Mouse (Mus musculus) limb, embryonic 14.5 days (tissue): Measurements from ENCODE around the gene Mcm6. TPM values are rescaled to one million over a fixed set of nuclear protein-coding genes. Genes with fewer than 3 reads are reported as not detected.
A peak's percentile ranks its signal among the peaks of the same experiment; 100 is the strongest.

Source experiments
- ATAC-seq: fragments of 200-750 bp; cut with Nextera tagmentation; 2 replicates; pipeline ENCODE4 v1.8.0; 2017; ENCODE audit warnings: low read depth, moderate number of reproducible peaks, moderate TSS enrichment; ENCODE audit not compliant: low FRiP score
- DNase-seq: peaks from one replicate; pipeline ENCODE4 v3.0.0-alpha.2; 2015; ENCODE audit warnings: low spot score
- H3K27ac ChIP-seq: fragments of 300-500 bp; sonication (generic); replicated peaks from 2 replicates; pipeline ENCODE4 v1.5.1; 2014; ENCODE audit warnings: low read depth, mild to moderate bottlenecking, low read length, moderate library complexity, mixed read lengths
- H3K27me3 ChIP-seq: fragments of 300-500 bp; sonication (generic); 2 replicates; pipeline ENCODE4 v1.6.1; 2014; ENCODE audit warnings: low read length, mixed read lengths; ENCODE audit not compliant: control insufficient read depth, insufficient read depth
- H3K36me3 ChIP-seq: fragments of 300-500 bp; sonication (generic); 2 replicates; pipeline ENCODE4 v1.6.1; 2014; ENCODE audit warnings: mild to moderate bottlenecking, low read length, moderate library complexity, mixed read lengths; ENCODE audit not compliant: control insufficient read depth, insufficient read depth
- H3K4me1 ChIP-seq: fragments of 300-500 bp; sonication (generic); 2 replicates; pipeline ENCODE4 v1.6.1; 2014; ENCODE audit warnings: antibody characterized with exemption, low read length, mixed read lengths; ENCODE audit not compliant: control insufficient read depth, insufficient read depth
- H3K4me2 ChIP-seq: fragments of 300-500 bp; sonication (generic); replicated peaks from 2 replicates; pipeline ENCODE4 v1.6.1; 2014; ENCODE audit warnings: low read depth, mild to moderate bottlenecking, low read length, moderate library complexity; ENCODE audit not compliant: severe bottlenecking
- H3K4me3 ChIP-seq: fragments of 300-500 bp; sonication (generic); replicated peaks from 2 replicates; pipeline ENCODE4 v1.5.1; 2014; ENCODE audit warnings: low read length
- H3K9ac ChIP-seq: fragments of 300-500 bp; sonication (generic); 2 replicates; pipeline ENCODE4 v1.6.1; 2014; ENCODE audit warnings: mild to moderate bottlenecking, low read depth, low read length, moderate library complexity; ENCODE audit not compliant: severe bottlenecking
- H3K9me3 ChIP-seq: fragments of 300-500 bp; sonication (generic); 2 replicates; pipeline ENCODE4 v1.6.1; 2016; ENCODE audit warnings: low read length; ENCODE audit not compliant: control insufficient read depth
- POLR2A ChIP-seq: fragments of 200-500 bp; IDR thresholded peaks from 2 replicates; pipeline ENCODE4 v1.8.0; 2012; ENCODE audit warnings: inconsistent platforms, mild to moderate bottlenecking, moderate library complexity, borderline replicate concordance; ENCODE audit not compliant: insufficient read depth, insufficient read length; ENCODE audit errors: extremely low read depth
- WGBS: fragments of 180-500 bp; shearing (Covaris S2); extraction: QIAGEN DNeasy Blood & Tissue Kit; methylation state at CpG from one replicate; pipeline ENCODE4 v1.1.7; 2014; 5-methylcytosine and 5-hydroxymethylcytosine counted together
- polyA plus RNA-seq, 2 experiments: library from polyadenylated mRNA; depleted of rRNA in 1 of 2; stranded (reverse) in 1 of 2; unstranded in 1 of 2; fragments of >200 nt; fragmentation: Nextera tagmentation in 1 of 2; extraction: Ambion mirVana in 1 of 2; gene quantifications; 2 replicates each; pipeline versions ENCODE4 v1.2.1 to v1.2.3; 2012 to 2014

Gene Mcm6
- polyA plus RNA-seq, 2 experiments, result 124 to 193 TPM

DNA sequence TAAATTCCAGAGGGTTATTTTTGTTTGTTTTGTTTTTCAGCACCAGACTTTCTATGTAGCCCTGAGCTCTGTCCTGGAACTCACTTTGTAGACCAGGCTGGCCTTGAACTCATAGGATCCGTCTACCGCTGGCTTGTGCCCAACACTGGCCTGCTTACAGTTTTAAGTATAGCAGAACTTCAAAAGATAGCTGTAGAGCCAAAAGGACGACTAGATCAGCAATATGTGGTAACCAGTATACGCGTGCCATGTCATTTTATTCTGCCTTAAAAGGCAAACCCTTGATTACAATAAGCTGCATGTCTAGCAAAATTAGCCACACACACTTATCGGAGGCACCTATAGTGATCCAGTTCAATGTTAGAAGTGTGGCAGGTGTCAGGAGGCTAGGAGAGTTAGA, 1.2 kb downstream of the Mcm6 start:
- 66% methylated on average over 6 of the region's 6 CpGs for WGBS
- Histone ChIP-seq H3K4me1 (peaks cover 11% of the 10 kb centered on the region), H3K9ac (peak overlapping the region; percentile 91), H3K4me3 (peak overlapping the region; percentile 82), H3K36me3 (peaks cover 44% of the 10 kb centered on the region), H3K4me2 (peak overlapping the region; percentile 58), H3K27me3 (no peaks in the 10 kb centered on the region), H3K9me3 (no peaks in the 10 kb centered on the region), H3K27ac (0 out of 2 replicates have a peak overlapping the region, but pooled peaks have one; percentile 94)
- DNase-seq, result no peak
- ATAC-seq, result no peak
- no peak for TF ChIP-seq POLR2A

GRCm38 (mm10) chr1:128357452-128357851, 2.0 kb downstream of the Mcm6 start:
- H3K9ac ChIP-seq, result peak overlapping the region; percentile 91
- H3K9me3 ChIP-seq, result no peaks in the 10 kb centered on the region
- no peak for DNase-seq
- peak overlapping the region; percentile 82 for H3K4me3 ChIP-seq
- peaks cover 11% of the 10 kb centered on the region for H3K4me1 ChIP-seq
- H3K27me3 ChIP-seq, result no peaks in the 10 kb centered on the region
- TF ChIP-seq POLR2A, result no peak
- peak overlapping the region; percentile 58 for H3K4me2 ChIP-seq
- no peak overlapping the region for H3K27ac ChIP-seq
- 62% methylated on average over 3 of the region's 3 CpGs for WGBS
- peaks cover 44% of the 10 kb centered on the region for H3K36me3 ChIP-seq
- ATAC-seq, result no peak

GRCm38 (mm10) chr1:128353092-128353491, 6.4 kb downstream of the Mcm6 start:
- Histone ChIP-seq H3K4me2 (no peak overlapping the region), H3K9me3 (no peaks in the 10 kb centered on the region), H3K36me3 (peaks cover 76% of the 10 kb centered on the region), H3K4me1 (peaks cover 6% of the 10 kb centered on the region), H3K27me3 (no peaks in the 10 kb centered on the region), H3K9ac (no peak overlapping the region), H3K4me3 (no peak overlapping the region), H3K27ac (no peak overlapping the region)
- 88% methylated on average over 3 of the region's 3 CpGs for WGBS
- ATAC-seq (no peak), DNase-seq (no peak)
- no peak for TF ChIP-seq POLR2A

DNA sequence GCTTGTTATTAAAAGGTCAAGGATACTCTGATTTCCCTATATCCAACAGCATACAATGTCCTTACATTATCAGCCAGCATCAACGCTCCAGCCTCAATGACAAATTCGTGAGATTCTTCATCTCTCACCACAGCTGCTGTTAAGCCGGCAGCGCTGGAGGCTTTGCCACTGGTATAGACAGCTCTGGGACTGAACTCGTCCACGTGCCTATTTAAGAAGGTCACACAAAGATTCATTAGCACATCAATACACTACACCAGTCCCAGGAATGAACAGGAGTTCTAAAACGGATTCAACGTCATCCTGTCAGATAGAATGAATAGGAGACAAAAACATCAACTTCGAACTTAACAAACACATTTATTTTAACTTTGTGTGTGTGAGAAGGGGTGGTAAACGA, 15.2 kb downstream of the Mcm6 start:
- TF ChIP-seq POLR2A, result no peak
- H3K9me3 ChIP-seq, result no peaks in the 10 kb centered on the region
- H3K27ac ChIP-seq, result no peak overlapping the region
- H3K4me3 ChIP-seq, result no peak overlapping the region
- WGBS, result 89% methylated on average over 10 of the region's 10 CpGs
- DNase-seq (no peak), ATAC-seq (no peak)
- H3K4me1 ChIP-seq, result no peaks in the 10 kb centered on the region
- H3K9ac ChIP-seq, result no peak overlapping the region
- peaks cover 95% of the 10 kb centered on the region for H3K36me3 ChIP-seq
- H3K4me2 ChIP-seq, result no peak overlapping the region
- no peaks in the 10 kb centered on the region for H3K27me3 ChIP-seq

- Histone ChIP-seq H3K27me3 (no peaks in the 10 kb centered on the region), H3K27ac (no peak overlapping the region), H3K9me3 (no peaks in the 10 kb centered on the region), H3K4me1 (no peaks in the 10 kb centered on the region), H3K36me3 (peaks cover 94% of the 10 kb centered on the region), H3K4me2 (no peak overlapping the region), H3K4me3 (no peak overlapping the region), H3K9ac (no peak overlapping the region)
- no peak for TF ChIP-seq POLR2A
- DNase-seq (no peak), ATAC-seq (no peak)
- 90% methylated on average over 13 of the region's 13 CpGs for WGBS
Measured at GRCm38 (mm10) chr1:128337708-128338320, 21.6 kb downstream of the Mcm6 start.

- Histone ChIP-seq H3K4me3 (no peak overlapping the region), H3K27me3 (no peaks in the 10 kb centered on the region), H3K9me3 (no peaks in the 10 kb centered on the region), H3K4me2 (no peak overlapping the region), H3K27ac (no peak overlapping the region), H3K36me3 (peaks cover 67% of the 10 kb centered on the region), H3K4me1 (no peaks in the 10 kb centered on the region), H3K9ac (no peak overlapping the region)
- no peak for ATAC-seq
- TF ChIP-seq POLR2A, result no peak
- DNase-seq, result no peak
- 88% methylated on average over 1 of the region's 1 CpGs for WGBS
Measured at GRCm38 (mm10) chr1:128330313-128330712, 29.2 kb downstream of the Mcm6 start.
